Mouse (Mus musculus) embryonic facial prominence, embryonic 15.5 days (tissue): ENCODE measurements around the gene Tspan17. TPM values are rescaled to one million over a fixed set of nuclear protein-coding genes. Genes with fewer than 3 reads are reported as not detected.

Experiments
- ATAC-seq: fragments of 200-750 bp; cut with Nextera tagmentation; 2 replicates; pipeline ENCODE4 v1.8.0; 2017; ENCODE audit warnings: low read depth, moderate TSS enrichment; ENCODE audit not compliant: insufficient number of reproducible peaks, low FRiP score, low TSS enrichment
- H3K27ac ChIP-seq: fragments of 300-500 bp; sonication (generic); replicated peaks from 2 replicates; pipeline ENCODE4 v1.5.1; 2015; ENCODE audit warnings: mild to moderate bottlenecking, inconsistent platforms
- H3K27me3 ChIP-seq: fragments of 300-500 bp; sonication (generic); 2 replicates; pipeline ENCODE4 v1.6.1; 2015; ENCODE audit warnings: inconsistent platforms
- H3K36me3 ChIP-seq: fragments of 300-500 bp; sonication (generic); 2 replicates; pipeline ENCODE4 v1.6.1; 2015; ENCODE audit warnings: mild to moderate bottlenecking, inconsistent platforms
- H3K4me1 ChIP-seq: fragments of 300-500 bp; sonication (generic); 2 replicates; pipeline ENCODE4 v1.6.1; 2015; ENCODE audit warnings: inconsistent platforms
- H3K4me2 ChIP-seq: fragments of 300-500 bp; sonication (generic); replicated peaks from 2 replicates; pipeline ENCODE4 v1.6.1; 2015; ENCODE audit warnings: mild to moderate bottlenecking, inconsistent platforms
- H3K4me3 ChIP-seq: fragments of 300-500 bp; sonication (generic); replicated peaks from 2 replicates; pipeline ENCODE4 v1.5.1; 2015; ENCODE audit warnings: mild to moderate bottlenecking, inconsistent platforms
- H3K9ac ChIP-seq: fragments of 300-500 bp; sonication (generic); 2 replicates; pipeline ENCODE4 v1.6.1; 2015; ENCODE audit warnings: inconsistent platforms
- H3K9me3 ChIP-seq: fragments of 300-500 bp; sonication (generic); replicated peaks from 2 replicates; pipeline ENCODE4 v1.6.1; 2016; ENCODE audit warnings: inconsistent platforms
- WGBS: fragments of 180-500 bp; shearing (Covaris S2); methylation state at CpG from one replicate; pipeline ENCODE4 v1.1.7; 2015; 5-methylcytosine and 5-hydroxymethylcytosine counted together
- polyA plus RNA-seq: library from polyadenylated mRNA; unstranded; fragments of >200 nt; fragmentation: Nextera tagmentation; extraction: Ambion mirVana; gene quantifications from 2 replicates; pipeline ENCODE4 v1.2.1, GENCODE M21; 2015

Gene Tspan17
- polyA plus RNA-seq, 1 experiment from 2014 or later: 9.2 TPM

DNA sequence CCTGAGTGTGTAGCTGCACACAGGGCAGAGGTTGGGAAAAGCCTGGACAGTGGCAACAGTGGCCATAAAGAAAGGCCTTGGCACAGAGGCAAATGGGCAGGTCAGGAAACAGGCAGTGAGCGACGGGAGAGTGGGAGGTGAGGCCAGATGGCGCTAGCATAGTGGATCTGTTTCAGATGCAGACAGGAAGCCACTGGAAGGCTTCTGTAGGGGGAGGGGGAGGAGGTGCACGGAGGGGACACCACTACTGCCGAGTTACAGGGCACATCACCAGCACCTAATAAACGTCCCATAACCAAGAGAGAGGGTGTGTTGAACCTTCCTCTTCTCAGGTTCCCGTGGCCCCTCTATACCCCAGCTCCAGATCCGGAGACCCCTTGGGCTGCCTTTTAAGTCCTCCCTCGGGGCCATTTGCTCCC lies 48.3 kb downstream of the Tspan17 start:
- no peak overlapping the region for H3K4me2 ChIP-seq
- H3K9me3 ChIP-seq: no peaks in the 10 kb centered on the region
- WGBS: 6% methylated on average over 9 of the region's 9 CpGs
- no peak overlapping the region for H3K4me3 ChIP-seq
- no peak overlapping the region for H3K27ac ChIP-seq
- ATAC-seq: no peak
- H3K27me3 ChIP-seq: no peaks in the 10 kb centered on the region
- no peaks in the 10 kb centered on the region for H3K36me3 ChIP-seq
- peaks cover 8% of the 10 kb centered on the region for H3K4me1 ChIP-seq
- H3K9ac ChIP-seq: no peak overlapping the region

DNA sequence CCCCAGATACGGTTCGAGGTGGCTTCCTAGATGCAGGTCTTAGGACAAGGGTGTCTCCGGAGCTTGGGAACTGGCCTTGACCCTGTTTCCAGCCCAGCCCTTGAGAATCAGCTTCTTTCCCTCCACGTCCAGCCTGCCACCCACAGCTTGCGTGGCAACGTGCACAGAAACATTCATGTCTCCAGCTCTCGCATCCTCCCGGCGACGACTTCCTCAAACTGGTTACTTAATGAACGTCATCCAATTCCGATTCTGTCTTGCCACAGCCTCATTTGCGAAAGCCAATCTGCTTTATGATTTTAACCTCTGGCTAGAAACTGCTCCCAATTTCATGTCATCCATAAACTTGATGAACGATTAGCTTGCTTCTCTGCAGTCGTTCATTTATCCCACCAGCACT lies 49.4 kb downstream of the Tspan17 start:
- ATAC-seq: no peak
- 67% methylated on average over 15 of the region's 15 CpGs for WGBS

DNA sequence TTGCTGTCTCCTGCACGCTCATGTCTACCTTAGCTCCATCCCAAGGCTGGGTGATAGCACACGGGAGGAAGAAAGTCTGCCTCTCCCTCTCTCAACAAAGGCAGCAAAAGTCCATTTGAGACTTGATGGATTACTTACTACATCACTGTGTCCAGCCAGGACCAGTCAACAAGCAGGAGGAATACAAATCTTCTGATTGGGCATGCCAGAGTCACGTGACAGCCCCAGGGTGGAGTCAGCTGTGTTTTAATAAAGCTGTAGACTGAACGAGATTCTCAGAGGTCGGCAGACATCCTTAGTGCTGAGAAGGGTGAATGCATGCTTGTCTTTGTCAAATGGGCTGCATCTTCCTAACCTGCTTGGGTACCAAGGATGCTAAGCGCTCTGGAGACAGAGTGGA lies 50.0 kb downstream of the Tspan17 start:
- H3K4me2 ChIP-seq: no peak overlapping the region
- H3K9ac ChIP-seq: no peak overlapping the region
- H3K27ac ChIP-seq: no peak overlapping the region
- H3K4me3 ChIP-seq: no peak overlapping the region
- no peaks in the 10 kb centered on the region for H3K9me3 ChIP-seq
- WGBS: 59% methylated on average over 6 of the region's 6 CpGs
- no peaks in the 10 kb centered on the region for H3K27me3 ChIP-seq
- H3K36me3 ChIP-seq: no peaks in the 10 kb centered on the region
- no peak for ATAC-seq
- peaks cover 8% of the 10 kb centered on the region for H3K4me1 ChIP-seq

More for the DNA sequence above, 49.4 kb downstream of the Tspan17 start:
- Histone ChIP-seq H3K4me1 (peaks cover 8% of the 10 kb centered on the region), H3K27ac (no peak overlapping the region), H3K27me3 (no peaks in the 10 kb centered on the region), H3K9me3 (no peaks in the 10 kb centered on the region), H3K36me3 (no peaks in the 10 kb centered on the region), H3K4me3 (no peak overlapping the region), H3K4me2 (no peak overlapping the region), H3K9ac (no peak overlapping the region)

DNA sequence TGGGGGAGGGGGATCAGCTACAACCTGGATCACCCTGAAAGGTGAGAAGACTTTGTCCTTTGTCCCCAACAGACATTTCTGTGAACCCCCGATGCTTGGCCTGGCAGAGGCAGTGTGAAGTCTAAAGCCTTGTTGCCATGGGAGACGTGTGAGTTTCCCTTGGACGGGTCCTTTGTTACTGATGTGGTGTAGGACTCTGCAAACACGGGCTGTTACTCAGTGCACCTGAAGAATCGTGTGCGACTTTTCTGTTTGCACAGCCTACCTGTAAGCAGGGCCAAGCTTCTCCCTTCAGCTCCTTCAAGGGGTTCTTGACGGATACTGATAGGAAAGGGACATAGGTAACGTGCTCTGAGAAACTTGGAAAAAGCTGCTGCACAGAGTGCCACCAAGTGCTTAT lies 55.4 kb downstream of the Tspan17 start:
- no peaks in the 10 kb centered on the region for H3K9me3 ChIP-seq
- H3K4me1 ChIP-seq: no peaks in the 10 kb centered on the region
- no peaks in the 10 kb centered on the region for H3K27me3 ChIP-seq
- H3K9ac ChIP-seq: no peak overlapping the region
- 50% methylated on average over 8 of the region's 8 CpGs for WGBS
- no peak for ATAC-seq
- H3K4me3 ChIP-seq: no peak overlapping the region
- no peaks in the 10 kb centered on the region for H3K36me3 ChIP-seq
- H3K4me2 ChIP-seq: no peak overlapping the region
- no peak overlapping the region for H3K27ac ChIP-seq

Other genes with a start within 250 kb of the Tspan17 start
- gene 4833439L19Rik, start 223.9 kb upstream of the Tspan17 start, polyA plus RNA-seq: 133 and 142 TPM in 2 replicates
- gene Arl10, start 214.4 kb upstream of the Tspan17 start, polyA plus RNA-seq: 29.1 and 29.2 TPM in 2 replicates
- 88.1 and 90.6 TPM in 2 replicates for gene Nop16, start 199.3 kb upstream of the Tspan17 start, polyA plus RNA-seq
- 179 and 183 TPM in 2 replicates for gene Higd2a, start 199.2 kb upstream of the Tspan17 start, polyA plus RNA-seq
- gene Cltb, start 178.0 kb upstream of the Tspan17 start, polyA plus RNA-seq: 79.3 and 82.1 TPM in 2 replicates
- gene Faf2, start 167.6 kb upstream of the Tspan17 start, polyA plus RNA-seq: 77.6 and 78.9 TPM in 2 replicates
- 60.3 and 68.9 TPM in 2 replicates for gene Rnf44, start 95.5 kb upstream of the Tspan17 start, polyA plus RNA-seq
- 0.05 TPM in 1 of 2 replicates, not detected in the other for gene Cdhr2, start 87.9 kb upstream of the Tspan17 start, polyA plus RNA-seq
- gene Gprin1, start 39.5 kb upstream of the Tspan17 start, polyA plus RNA-seq: 0.65 and 0.75 TPM in 2 replicates
- 0.28 TPM in 1 of 2 replicates, not detected in the other for gene Sncb, start 22.8 kb upstream of the Tspan17 start, polyA plus RNA-seq
- not detected in 2 replicates for gene Eif4e1b, start 5.4 kb upstream of the Tspan17 start, polyA plus RNA-seq
- gene Unc5a, start 160.0 kb downstream of the Tspan17 start, polyA plus RNA-seq: 1.5 and 2.0 TPM in 2 replicates
- gene Hk3, start 232.0 kb downstream of the Tspan17 start, polyA plus RNA-seq: 2.4 and 2.5 TPM in 2 replicates